Mouse (Mus musculus): ENCODE results near the gene Als2cl. TPM values are rescaled to one million over a fixed set of nuclear protein-coding genes. Genes with fewer than 3 reads are reported as not detected.
A peak's percentile ranks its signal among the peaks of the same experiment; 100 is the strongest.

Als2cl gene
- polyA plus RNA-seq, 2 experiments: 1.6 to 7.4 TPM

DNA sequence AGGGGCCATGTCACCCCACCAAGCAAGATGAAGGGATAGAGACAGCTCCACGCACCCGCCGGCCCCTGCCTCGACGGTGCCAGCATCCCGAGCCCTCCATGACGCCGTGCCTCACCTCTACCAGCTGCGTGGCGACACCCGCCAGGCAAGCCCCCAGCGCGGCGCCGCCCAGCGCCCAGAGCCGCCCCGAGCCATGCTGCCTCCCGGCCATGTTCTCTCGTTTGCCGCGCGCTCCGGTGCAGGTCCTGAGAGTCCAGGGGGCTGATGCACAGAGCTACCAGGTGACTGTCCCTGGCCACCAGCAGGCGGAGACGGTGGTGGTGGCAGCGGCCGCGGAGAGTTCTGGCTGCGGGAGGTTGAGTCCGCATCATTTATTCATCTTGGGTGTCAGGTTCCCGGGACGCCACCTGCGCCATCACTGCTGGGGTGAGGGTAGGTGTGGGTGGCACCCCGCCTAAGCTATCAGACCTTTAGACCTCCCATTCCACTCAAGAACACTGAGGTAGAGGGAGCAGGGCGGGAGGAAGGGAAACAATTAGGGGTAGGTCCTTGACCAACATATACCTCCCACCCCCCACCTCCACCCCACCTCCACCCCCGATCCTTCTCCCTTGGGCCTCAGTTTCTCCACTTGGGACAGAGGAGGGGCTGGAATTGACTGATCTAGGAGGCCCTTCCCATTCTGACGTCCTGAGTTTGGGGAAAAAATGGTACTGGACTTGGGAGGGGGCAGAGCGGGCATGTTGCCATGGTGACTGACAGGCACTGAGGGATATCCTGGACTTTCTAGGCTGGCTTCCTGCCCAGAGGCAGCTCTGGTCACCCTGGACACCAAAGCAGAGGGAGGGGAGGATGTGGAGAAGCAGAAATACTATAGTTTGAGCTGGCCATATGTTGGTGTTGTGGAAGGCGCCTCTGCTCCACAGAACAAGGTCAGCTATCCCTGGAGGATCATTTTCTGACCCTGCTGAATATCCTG, 5.7 kb upstream of the Als2cl start:
- no peak for TF ChIP-seq POLR2A (IDR thresholded peaks at IDR 0.05; ENCODE audit: borderline replicate concordance, extremely low read depth, insufficient read depth, insufficient read length)
- peaks cover 20% of the 10 kb centered on the region for H3K27me3 ChIP-seq (ENCODE audit: control insufficient read depth, insufficient read depth, low read length)

DNA sequence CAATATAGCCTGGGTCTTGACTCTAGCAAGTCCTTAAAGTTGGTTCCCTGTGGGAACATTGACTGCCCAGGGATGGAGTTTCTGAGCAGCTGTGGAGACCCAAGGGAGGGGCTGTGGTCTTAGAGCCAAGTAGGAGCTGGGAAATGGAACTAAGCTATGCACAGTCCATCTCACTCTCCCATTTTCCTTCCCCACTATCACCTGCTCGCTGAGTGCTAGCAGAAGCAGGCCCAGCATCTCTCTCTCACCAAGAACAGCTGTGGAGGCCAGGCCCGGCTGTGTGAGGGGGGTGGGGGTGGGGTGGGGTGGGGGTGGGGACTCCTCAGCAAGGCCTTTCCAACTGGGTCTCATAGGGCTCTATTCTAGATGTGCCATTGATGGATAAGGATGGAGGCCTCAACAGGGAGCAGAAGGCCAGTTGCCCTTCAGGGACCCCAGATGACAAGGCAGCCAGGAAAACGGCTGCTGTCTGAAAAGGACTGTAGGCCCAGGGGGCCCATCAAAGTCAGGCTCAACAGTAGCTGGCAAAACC, 4.9 kb upstream of the Als2cl start:
- Histone ChIP-seq H3K9ac (ENCODE audit: low read depth, low read length, severe bottlenecking) (no peak overlapping the region), H3K27ac (replicated peaks; ENCODE audit: low read depth, low read length) (no peak overlapping the region), H3K4me3 (replicated peaks; ENCODE audit: low read length) (no peak overlapping the region), H3K9me3 (ENCODE audit: control insufficient read depth, low read length) (no peaks in the 10 kb centered on the region), H3K4me2 (replicated peaks; ENCODE audit: low read depth, low read length, severe bottlenecking) (no peak overlapping the region), H3K27me3 (ENCODE audit: control insufficient read depth, insufficient read depth, low read length) (peaks cover 22% of the 10 kb centered on the region), H3K36me3 (ENCODE audit: control insufficient read depth, insufficient read depth, low read length) (no peaks in the 10 kb centered on the region), H3K4me1 (ENCODE audit: control insufficient read depth, insufficient read depth, low read length) (peaks cover 20% of the 10 kb centered on the region)
- DNase-seq (ENCODE audit: low spot score): no peak
- no peak for TF ChIP-seq POLR2A (IDR thresholded peaks at IDR 0.05; ENCODE audit: borderline replicate concordance, extremely low read depth, insufficient read depth, insufficient read length)
- 10% methylated on average over 3 of the region's 3 CpGs for WGBS
- peak; percentile 56; the same call in 1 of the 2 replicates for ATAC-seq (ENCODE audit: low FRiP score, low read depth)

More for the DNA sequence above, 5.7 kb upstream of the Als2cl start:
- H3K9me3 ChIP-seq (ENCODE audit: control insufficient read depth, low read length): no peaks in the 10 kb centered on the region
- peak overlapping the region; percentile 22 for H3K4me3 ChIP-seq (replicated peaks; ENCODE audit: low read length)
- WGBS: 12% methylated on average over 40 of the region's 40 CpGs
- H3K27ac ChIP-seq (replicated peaks; ENCODE audit: low read depth, low read length): no peak overlapping the region
- 0 out of 2 replicates have a peak overlapping the region, but pooled peaks have one; percentile 18 for H3K9ac ChIP-seq (ENCODE audit: low read depth, low read length, severe bottlenecking)
- DNase-seq (ENCODE audit: low spot score): peak; percentile 35
- peak overlapping the region; percentile 41 for H3K4me2 ChIP-seq (replicated peaks; ENCODE audit: low read depth, low read length, severe bottlenecking)
- no peaks in the 10 kb centered on the region for H3K36me3 ChIP-seq (ENCODE audit: control insufficient read depth, insufficient read depth, low read length)
- peaks cover 15% of the 10 kb centered on the region for H3K4me1 ChIP-seq (ENCODE audit: control insufficient read depth, insufficient read depth, low read length)
- ATAC-seq (ENCODE audit: low FRiP score, low read depth): peak; percentile 1; the same call in 1 of the 2 replicates

GRCm38 (mm10) chr9:110875288-110875695, 4.4 kb upstream of the Als2cl start:
- no peak for TF ChIP-seq POLR2A (IDR thresholded peaks at IDR 0.05; ENCODE audit: borderline replicate concordance, extremely low read depth, insufficient read depth, insufficient read length)
- peaks cover 22% of the 10 kb centered on the region for H3K27me3 ChIP-seq (ENCODE audit: control insufficient read depth, insufficient read depth, low read length)
- no peak overlapping the region for H3K27ac ChIP-seq (replicated peaks; ENCODE audit: low read depth, low read length)
- no peaks in the 10 kb centered on the region for H3K36me3 ChIP-seq (ENCODE audit: control insufficient read depth, insufficient read depth, low read length)
- ATAC-seq (ENCODE audit: low FRiP score, low read depth) (no peak), DNase-seq (ENCODE audit: low spot score) (no peak)
- H3K4me1 ChIP-seq (ENCODE audit: control insufficient read depth, insufficient read depth, low read length): peaks cover 20% of the 10 kb centered on the region
- H3K9me3 ChIP-seq (ENCODE audit: control insufficient read depth, low read length): no peaks in the 10 kb centered on the region
- H3K9ac ChIP-seq (ENCODE audit: low read depth, low read length, severe bottlenecking): no peak overlapping the region
- no peak overlapping the region for H3K4me3 ChIP-seq (replicated peaks; ENCODE audit: low read length)
- no peak overlapping the region for H3K4me2 ChIP-seq (replicated peaks; ENCODE audit: low read depth, low read length, severe bottlenecking)
- 23% methylated on average over 4 of the region's 6 CpGs for WGBS

DNA sequence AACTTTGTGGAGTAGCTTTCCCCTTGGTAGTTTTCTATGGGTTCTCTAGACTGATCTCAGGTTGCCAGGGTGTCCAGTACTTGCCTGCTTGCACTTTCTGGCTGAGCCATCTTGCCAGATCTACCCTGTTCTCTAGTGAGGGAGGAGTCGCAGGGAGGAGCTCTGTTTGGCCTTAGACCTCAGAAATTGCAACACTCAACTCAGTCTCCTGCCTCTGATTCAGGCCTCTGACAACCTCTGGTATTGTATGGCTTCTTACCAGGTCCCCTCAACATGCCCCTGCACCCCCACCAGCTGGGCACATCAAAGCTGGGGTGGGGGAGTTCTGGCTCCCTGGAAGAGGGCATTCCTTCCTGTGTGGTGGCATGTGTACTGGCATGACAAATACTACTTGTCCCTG, 2.3 kb upstream of the Als2cl start:
- H3K27me3 ChIP-seq (ENCODE audit: control insufficient read depth, insufficient read depth, low read length): peaks cover 29% of the 10 kb centered on the region
- TF ChIP-seq POLR2A (IDR thresholded peaks at IDR 0.05; ENCODE audit: borderline replicate concordance, extremely low read depth, insufficient read depth, insufficient read length): no peak
- no peak overlapping the region for H3K9ac ChIP-seq (ENCODE audit: low read depth, low read length, severe bottlenecking)
- DNase-seq (ENCODE audit: low spot score) (no peak), ATAC-seq (ENCODE audit: low FRiP score, low read depth) (no peak)
- no peaks in the 10 kb centered on the region for H3K9me3 ChIP-seq (ENCODE audit: control insufficient read depth, low read length)
- H3K27ac ChIP-seq (replicated peaks; ENCODE audit: low read depth, low read length): no peak overlapping the region
- no peaks in the 10 kb centered on the region for H3K36me3 ChIP-seq (ENCODE audit: control insufficient read depth, insufficient read depth, low read length)
- no peak overlapping the region for H3K4me2 ChIP-seq (replicated peaks; ENCODE audit: low read depth, low read length, severe bottlenecking)
- no peak overlapping the region for H3K4me3 ChIP-seq (replicated peaks; ENCODE audit: low read length)
- 86% methylated on average over 1 of the region's 1 CpGs for WGBS
- peaks cover 26% of the 10 kb centered on the region for H3K4me1 ChIP-seq (ENCODE audit: control insufficient read depth, insufficient read depth, low read length)

DNA sequence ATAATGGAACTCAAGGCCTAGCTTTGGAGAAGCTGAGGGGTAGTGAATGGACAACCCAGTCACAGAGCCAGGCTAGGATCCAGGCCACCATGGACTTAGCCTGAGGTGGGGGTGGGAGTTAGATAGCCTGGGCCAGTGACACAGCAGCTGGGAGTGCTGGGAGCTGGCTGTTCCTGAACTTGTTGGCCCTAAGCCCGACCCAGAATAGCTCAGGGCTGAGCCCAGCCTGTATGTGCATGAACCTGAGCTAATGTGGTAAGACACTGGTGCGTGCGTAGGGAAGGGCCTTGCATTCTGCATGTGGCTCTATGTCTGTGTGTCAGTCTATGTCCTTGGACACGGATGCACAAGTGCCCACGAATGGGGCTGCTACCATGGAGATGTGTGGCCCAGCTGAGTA, 1.8 kb upstream of the Als2cl start:
- Histone ChIP-seq H3K4me2 (replicated peaks; ENCODE audit: low read depth, low read length, severe bottlenecking) (no peak overlapping the region), H3K27ac (replicated peaks; ENCODE audit: low read depth, low read length) (no peak overlapping the region), H3K36me3 (ENCODE audit: control insufficient read depth, insufficient read depth, low read length) (no peaks in the 10 kb centered on the region), H3K27me3 (ENCODE audit: control insufficient read depth, insufficient read depth, low read length) (peaks cover 27% of the 10 kb centered on the region), H3K4me1 (ENCODE audit: control insufficient read depth, insufficient read depth, low read length) (peaks cover 26% of the 10 kb centered on the region), H3K9ac (ENCODE audit: low read depth, low read length, severe bottlenecking) (no peak overlapping the region), H3K4me3 (replicated peaks; ENCODE audit: low read length) (no peak overlapping the region), H3K9me3 (ENCODE audit: control insufficient read depth, low read length) (no peaks in the 10 kb centered on the region)
- 83% methylated on average over 5 of the region's 5 CpGs for WGBS
- no peak for DNase-seq (ENCODE audit: low spot score)
- TF ChIP-seq POLR2A (IDR thresholded peaks at IDR 0.05; ENCODE audit: borderline replicate concordance, extremely low read depth, insufficient read depth, insufficient read length): no peak
- no peak for ATAC-seq (ENCODE audit: low FRiP score, low read depth)

Measured in limb, embryonic 14.5 days (tissue).